Mouse (Mus musculus) adrenal gland, adult 2 months (tissue): ENCODE measurements around the gene Bdnf. TPM values are rescaled to one million over a fixed set of nuclear protein-coding genes. Genes with fewer than 3 reads are reported as not detected.

ENCODE experiments used
- polyA plus RNA-seq: library from polyadenylated mRNA; depleted of rRNA; stranded (reverse); fragments of >200 nt; gene quantifications from 2 replicates; pipeline ENCODE4 v1.2.3, GENCODE M21; 2012; rRNA removed
- total RNA-seq, 2 experiments: library from RNA; stranded (reverse); gene quantifications; 2 replicates each; pipeline ENCODE4 v1.2.3; 2021

Bdnf gene
- total and polyA plus RNA-seq, 3 experiments = 0.03 to 0.14 TPM; not detected in 1

Other genes with a start within 250 kb of the Bdnf start
- gene Lin7c, start 216.2 kb downstream of the Bdnf start, total RNA-seq = 10 to 100 TPM; 79.3 to 89.4 TPM
- gene Lin7c, start 216.2 kb downstream of the Bdnf start, polyA plus RNA-seq = 2.6 and 4.2 TPM in 2 replicates
- 100 to 1,000 TPM; 123 to 227 TPM for gene Lgr4, start 242.9 kb downstream of the Bdnf start, total RNA-seq
- 27.7 and 57.6 TPM in 2 replicates for gene Lgr4, start 242.9 kb downstream of the Bdnf start, polyA plus RNA-seq